Mouse (Mus musculus) embryonic stem cell, embryonic (primary cell): Measurements from ENCODE around the gene Ddx21.

Experiments
- CTCF ChIA-PET, 4 experiments: fragments of 300-600 bp in 2 of 4; fragments of 350-600 bp in 2 of 4; sonication (Branson Sonifier 250); formaldehyde crosslinking; loops; one replicate each; lab custom pipeline; 2022; ENCODE audit warnings: inconsistent platforms in 2 of 4; lab: Charles Lee
- POLR2A ChIA-PET, 4 experiments: fragments of 300-600 bp in 2 of 4; fragments of 350-600 bp in 2 of 4; sonication (Branson Sonifier 250); formaldehyde crosslinking; loops; one replicate each; lab custom pipeline; 2022; ENCODE audit warnings: antibody characterized with exemption in 4 of 4, inconsistent platforms in 1 of 4; lab: Charles Lee

Gene Ddx21

DNA sequence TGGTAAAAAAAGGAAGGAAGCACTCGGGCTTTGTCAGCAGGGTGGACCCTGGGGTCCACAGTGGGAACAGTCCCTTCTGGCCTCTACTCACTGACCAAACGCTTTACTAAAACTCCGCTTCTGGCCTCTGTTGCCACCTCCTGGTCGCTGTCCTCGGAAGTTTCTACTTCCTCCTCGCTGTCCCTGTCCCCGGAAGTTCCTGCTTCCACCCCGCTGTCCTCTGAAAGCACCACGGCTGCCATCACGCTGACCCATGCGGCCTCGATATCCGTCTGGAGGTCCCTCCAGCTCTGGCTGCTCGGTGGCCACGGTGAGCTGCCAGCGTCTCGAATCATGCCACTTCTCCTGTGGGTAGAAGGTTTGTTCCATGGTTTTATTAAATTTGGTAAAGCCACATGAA, 19.8 kb downstream of the Ddx21 start:
- ChIA-PET POLR2A (interaction anchor here in 2 of 4 experiments (0.6 to 19.6 kb wide), 3 partner anchors 16 to 40 kb away, joined by 3 to 344 read pairs (median 3); partner anchors contain the start of gene Ddx21 (in 1 of the 2)), CTCF (interaction anchor here in 1 of 4 experiments (0.5 kb wide), 1 partner anchor 800 kb away, joined by 3 read pairs; no protein-coding TSS in a partner anchor)

DNA sequence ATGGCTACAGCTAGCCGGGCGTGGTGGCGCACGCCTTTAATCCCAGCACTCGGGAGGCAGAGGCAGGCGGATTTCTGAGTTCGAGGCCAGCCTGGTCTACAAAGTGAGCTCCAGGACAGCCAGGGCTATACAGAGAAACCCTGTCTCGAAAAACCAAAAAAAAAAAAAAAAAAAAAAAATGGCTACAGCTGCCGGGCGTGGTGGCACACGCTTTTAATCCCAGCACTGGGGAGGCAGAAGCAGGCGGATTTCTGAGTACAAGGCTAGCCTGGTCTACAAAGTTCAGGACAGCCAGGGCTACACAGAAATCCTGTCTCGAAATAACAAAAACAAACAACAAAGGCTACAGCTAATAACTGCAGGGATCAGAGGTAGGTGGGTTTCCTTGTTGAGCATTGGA, 23.0 kb downstream of the Ddx21 start:
- CTCF ChIA-PET: interaction anchor here in 3 of 4 experiments (0.5 to 2.4 kb wide), 8 partner anchors 9 to 401 kb away, joined by 3 to 18 read pairs (median 4); partner anchors contain the start of gene Rufy2 (in 1 of the 3)
- POLR2A ChIA-PET: interaction anchor here in 3 of 4 experiments (0.7 to 19.6 kb wide), 22 partner anchors 9 to 759 kb away, joined by 3 to 344 read pairs (median 4); partner anchors contain the start of genes Ddx21 (in 2 of the 3), Vps26a (in 2 of the 3), Ccar1 (in 1 of the 3) and Ddx50 (in 1 of the 3)

DNA sequence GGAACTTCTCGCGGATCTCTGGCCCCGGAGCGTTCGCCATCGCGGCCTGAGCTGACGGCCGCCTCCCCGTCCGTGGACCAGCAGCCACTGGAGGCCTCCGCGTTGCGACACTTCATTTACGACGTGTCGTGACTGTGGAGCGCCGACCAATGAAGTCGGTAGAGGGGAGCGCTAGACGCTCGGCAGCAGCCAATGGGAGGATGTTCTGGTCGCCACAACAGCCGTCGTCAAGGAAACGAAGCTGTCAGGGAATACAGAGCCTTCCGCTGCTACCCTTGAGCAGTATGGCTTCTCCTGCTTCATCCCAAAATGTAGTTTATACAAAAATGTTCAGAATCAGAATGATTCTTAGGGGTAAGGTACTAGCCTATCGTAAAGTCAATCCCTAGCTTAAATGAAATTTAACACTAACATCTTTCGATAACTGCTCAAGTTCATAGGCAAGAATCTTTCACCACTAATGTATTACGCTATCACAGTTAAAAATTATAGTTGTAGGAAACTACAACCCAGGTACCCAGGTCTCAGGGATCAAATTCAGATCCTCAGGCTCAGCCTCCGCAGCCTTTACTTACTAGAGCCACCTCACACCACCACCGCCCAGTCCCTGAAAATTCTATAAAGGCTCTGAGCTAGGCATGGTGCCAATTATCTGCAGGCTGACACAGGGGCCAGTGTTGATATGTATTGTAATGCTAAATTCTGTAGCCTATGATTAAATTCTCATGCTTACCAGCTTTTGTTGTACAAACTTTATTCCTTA, 23.6 kb downstream of the Ddx21 start, which contains the start of gene Kif1bp:
Gene Kif1bp, minus strand, starts transcription at position 120 of the 763 bp plus-strand sequence.
- ChIA-PET POLR2A (interaction anchor here (0.6 to 19.6 kb wide), 36 partner anchors 8 to 760 kb away, joined by 3 to 344 read pairs (median 4); partner anchors contain the start of genes Vps26a (in 3 of the 4), Ddx21 (in 2 of the 4), Ccar1 (in 1 of the 4) and Ddx50 (in 1 of the 4)), CTCF (interaction anchor here (0.5 to 2.4 kb wide), 13 partner anchors 9 to 693 kb away, joined by 3 to 18 read pairs (median 3); partner anchors contain the start of gene Rufy2 (in 1 of the 4))

DNA sequence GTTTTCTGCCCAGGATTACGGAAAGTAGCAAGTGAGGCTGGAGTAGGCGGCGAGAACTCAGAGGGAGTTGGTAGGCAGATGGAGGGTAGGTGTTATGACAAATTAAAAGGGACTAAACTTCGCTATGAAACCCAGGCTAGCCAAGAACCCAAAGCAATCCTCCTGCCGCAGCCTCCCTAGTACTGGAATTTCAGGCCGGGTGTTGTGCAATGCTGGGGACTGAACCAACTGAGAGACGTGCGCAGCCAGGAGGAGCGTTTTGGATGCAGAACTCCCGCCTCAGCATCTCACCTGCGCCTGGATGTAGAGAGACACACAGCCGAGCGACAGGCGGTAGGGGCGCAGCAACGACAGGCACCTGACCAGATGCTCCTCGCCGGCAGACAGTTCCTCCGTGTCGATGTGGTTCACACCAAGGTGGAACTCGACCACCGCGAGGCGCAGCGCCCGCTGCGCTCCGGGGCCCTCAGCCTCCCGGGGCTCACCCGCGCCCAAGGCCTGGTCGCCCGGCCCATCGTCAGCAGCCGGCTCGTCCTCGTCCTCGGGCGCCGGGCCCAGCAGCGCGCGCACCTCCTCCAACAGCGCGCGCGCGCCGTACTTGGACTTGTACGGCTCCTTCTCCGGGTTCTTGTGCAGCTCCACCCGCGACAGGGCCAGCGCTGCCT, 24.3 kb downstream of the Ddx21 start:
- ChIA-PET POLR2A (interaction anchor here (0.7 to 19.6 kb wide), 29 partner anchors 8 to 760 kb away, joined by 3 to 344 read pairs (median 4); partner anchors contain the start of genes Vps26a (in 3 of the 4), Ddx21 (in 2 of the 4) and Ccar1 (in 1 of the 4)), CTCF (interaction anchor here (0.8 to 2.4 kb wide), 5 partner anchors 8 to 13 kb away, joined by 3 to 18 read pairs (median 3); no protein-coding TSS in a partner anchor)

DNA sequence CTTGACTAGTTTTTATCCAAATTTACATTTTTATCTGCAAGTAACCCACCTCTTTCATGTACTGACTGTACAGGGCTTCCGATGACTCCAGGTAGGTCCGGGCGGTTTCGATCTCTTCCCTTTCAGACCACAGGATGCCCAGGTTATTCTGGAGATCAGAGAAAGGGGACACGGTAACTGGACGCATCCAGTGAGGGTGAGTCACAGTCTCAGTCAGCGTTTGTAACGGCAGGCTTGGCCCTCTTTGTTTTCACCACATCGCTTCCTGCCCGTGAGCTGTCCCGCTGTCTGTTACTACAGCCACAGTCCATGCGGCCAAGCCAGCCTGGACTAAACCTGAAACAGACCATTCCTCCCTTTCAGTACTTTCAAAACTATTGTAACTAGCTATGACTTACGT, 27.1 kb downstream of the Ddx21 start:
- ChIA-PET POLR2A (interaction anchor here in 1 of 4 experiments (1.4 to 2.2 kb wide), 2 partner anchors 10 to 27 kb away, joined by 3 to 5 read pairs; partner anchors contain the start of gene Ddx21), CTCF (interaction anchor here in 1 of 4 experiments (0.6 kb wide), 1 partner anchor 88 kb away, joined by 4 read pairs; no protein-coding TSS in a partner anchor)

DNA sequence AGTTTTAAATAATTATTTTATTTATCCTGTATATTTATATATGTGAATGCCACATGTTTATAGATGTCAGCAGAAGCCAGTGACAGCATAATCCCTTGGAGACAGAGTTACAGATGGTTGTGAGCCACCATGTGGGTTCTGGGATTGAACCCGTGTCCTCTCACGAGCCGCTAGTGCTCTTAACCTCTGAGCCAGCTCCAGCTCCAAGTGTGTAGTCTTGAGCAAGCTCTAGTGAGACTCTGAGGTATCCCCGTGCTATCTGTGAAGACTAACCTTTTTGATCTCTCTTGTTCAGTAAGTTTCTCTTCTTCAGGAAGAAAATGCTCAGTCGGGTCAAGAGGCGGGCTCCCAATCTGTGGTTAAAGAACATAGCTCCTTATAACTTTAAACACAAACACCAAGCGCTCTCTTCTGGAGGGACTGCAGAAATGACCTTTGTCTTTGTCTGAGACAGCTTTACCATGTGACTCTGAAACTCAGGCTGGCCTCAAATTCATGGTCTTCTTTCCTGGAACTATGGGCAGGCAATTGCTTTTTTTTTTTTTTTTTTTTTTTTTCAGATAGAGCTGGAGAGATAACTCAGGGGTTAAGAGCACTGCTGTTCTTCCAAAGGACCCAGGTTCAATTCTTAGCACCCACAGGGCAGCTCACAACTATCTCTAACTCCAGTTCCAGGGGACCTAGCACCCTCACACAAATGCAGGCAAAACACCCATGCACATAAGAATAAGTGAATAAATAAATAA, 31.8 kb downstream of the Ddx21 start:
- CTCF ChIA-PET: interaction anchor here (0.5 to 2.8 kb wide), 14 partner anchors 8 to 412 kb away, joined by 3 to 14 read pairs (median 4); partner anchors contain the start of genes Kif1bp (in 1 of the 4) and Tacr2 (in 1 of the 4)
- POLR2A ChIA-PET: interaction anchor here in 3 of 4 experiments (0.6 to 2.9 kb wide), 25 partner anchors 8 to 554 kb away, joined by 3 to 15 read pairs (median 4); partner anchors contain the start of genes Vps26a (in 2 of the 3) and Kif1bp (in 1 of the 3)

DNA sequence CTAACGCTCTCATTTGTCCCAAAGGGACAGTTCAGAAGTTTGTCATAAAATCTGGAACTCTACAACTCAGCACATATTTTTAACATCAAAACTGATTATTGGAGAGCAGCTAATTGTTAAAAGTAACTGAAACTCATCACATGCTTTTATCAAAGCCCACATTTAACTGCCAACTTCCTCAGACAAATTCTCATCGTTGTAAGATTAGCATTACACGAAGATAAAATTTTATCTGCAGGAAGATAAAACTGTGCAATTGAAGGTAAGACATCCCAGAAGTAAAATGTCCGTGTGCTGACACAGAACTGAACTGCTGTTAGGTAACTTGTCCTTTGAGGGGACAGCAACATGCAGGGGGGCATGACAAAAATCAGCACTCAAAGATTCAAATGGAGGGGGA, 33.2 kb downstream of the Ddx21 start:
- POLR2A ChIA-PET: interaction anchor here in 3 of 4 experiments (0.7 to 2.9 kb wide), 9 partner anchors 8 to 156 kb away, joined by 3 to 11 read pairs (median 5); partner anchors contain the start of gene Vps26a (in 2 of the 3)
- CTCF ChIA-PET: interaction anchor here (0.6 to 1.5 kb wide), 8 partner anchors 18 to 739 kb away, joined by 3 to 10 read pairs (median 4); no protein-coding TSS in a partner anchor

DNA sequence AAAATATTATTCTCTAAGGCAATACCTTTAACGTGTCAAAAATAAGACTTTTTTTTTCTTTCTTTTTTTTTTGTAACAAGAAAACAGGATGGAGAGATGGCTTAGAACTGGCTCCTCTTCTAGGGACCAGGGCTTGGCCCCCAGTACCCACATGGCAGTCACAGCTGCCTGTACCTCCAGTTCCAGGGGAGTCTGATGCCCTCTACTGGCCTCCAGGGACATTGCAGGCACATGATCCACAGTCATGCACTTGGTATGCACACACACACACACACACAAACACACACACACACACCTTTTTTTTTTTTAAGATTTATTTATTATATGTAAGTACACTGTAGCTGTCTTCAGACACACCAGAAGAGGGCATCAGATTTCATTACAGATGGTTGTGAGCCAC, 44.3 kb downstream of the Ddx21 start:
- CTCF ChIA-PET: interaction anchor here (0.6 to 1.2 kb wide), 18 partner anchors 8 to 156 kb away, joined by 3 to 9 read pairs (median 3); no protein-coding TSS in a partner anchor
- POLR2A ChIA-PET: interaction anchor here in 2 of 4 experiments (0.7 to 2.2 kb wide), 8 partner anchors 11 to 72 kb away, joined by 3 to 5 read pairs (median 3); partner anchors contain the start of gene Kif1bp (in 1 of the 2)

DNA sequence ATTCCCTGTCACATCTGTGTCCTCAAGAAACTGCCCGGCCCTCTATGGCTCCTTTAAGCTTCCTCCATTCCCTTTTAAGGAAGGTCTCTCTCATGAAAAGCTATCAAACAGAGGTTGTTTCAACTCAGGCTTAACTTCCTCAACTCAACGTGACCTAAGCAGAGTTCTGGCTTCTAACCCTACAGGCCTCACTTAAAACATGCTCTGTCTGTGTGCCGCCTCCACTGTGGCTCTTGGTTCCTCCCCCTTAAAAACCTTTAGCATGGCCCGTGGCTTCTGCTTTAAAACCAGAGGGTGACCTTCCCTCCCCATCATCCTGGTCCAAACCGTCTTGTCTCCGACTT, 45.6 kb downstream of the Ddx21 start:
- POLR2A ChIA-PET: interaction anchor here in 2 of 4 experiments (1.1 to 1.5 kb wide), 5 partner anchors 10 to 69 kb away, joined by 3 to 5 read pairs (median 3); no protein-coding TSS in a partner anchor

DNA sequence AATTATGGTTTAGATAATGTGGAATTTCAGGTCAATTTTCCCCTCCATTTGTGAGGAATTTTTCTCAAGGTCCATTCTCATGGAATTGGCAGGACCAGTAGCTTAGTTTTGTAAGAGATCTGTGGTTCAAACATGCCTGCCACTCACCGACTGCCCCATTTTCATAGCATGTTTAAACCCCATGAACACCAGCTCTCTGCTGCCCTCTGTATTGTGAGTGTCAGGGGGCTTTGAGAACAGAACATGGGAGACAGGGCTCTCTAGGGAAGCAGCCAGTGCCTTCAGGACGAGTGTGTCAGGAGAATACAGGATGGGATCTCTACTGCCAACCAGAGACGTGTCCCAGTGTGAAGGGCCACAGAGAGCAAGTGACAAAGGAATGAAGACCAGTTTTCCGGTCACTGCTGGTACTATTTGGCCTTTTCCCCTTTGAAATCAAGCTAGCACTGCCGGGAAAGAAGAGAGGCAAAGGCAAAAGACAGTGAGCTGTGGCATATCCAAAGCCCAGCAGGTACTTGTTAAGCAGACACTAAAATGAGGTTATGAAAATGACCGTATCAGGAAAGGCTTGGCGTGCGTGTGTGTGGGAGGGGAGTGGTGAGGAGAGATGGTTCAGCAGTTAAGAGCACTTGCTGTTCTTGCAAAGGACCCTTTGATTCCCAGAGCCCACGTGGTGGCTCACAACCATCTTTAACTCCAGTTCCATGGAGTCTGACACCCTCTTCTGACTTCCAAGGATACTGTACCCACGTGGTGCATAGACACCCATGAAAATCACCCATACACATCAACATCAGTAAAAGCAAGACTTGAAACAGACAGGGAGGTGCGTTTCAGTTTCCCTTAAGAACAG, 46.1 kb downstream of the Ddx21 start:
- CTCF ChIA-PET: interaction anchor here (0.6 to 1.3 kb wide), 4 partner anchors 56 to 138 kb away, joined by 3 to 4 read pairs (median 3); no protein-coding TSS in a partner anchor
- POLR2A ChIA-PET: interaction anchor here in 2 of 4 experiments (1.1 to 1.5 kb wide), 3 partner anchors 9 to 56 kb away, joined by 3 read pairs; no protein-coding TSS in a partner anchor

More for the DNA sequence above, 45.6 kb downstream of the Ddx21 start:
- CTCF ChIA-PET: interaction anchor here in 3 of 4 experiments (0.7 to 1.3 kb wide), 4 partner anchors 56 to 57 kb away, joined by 3 to 6 read pairs (median 3); no protein-coding TSS in a partner anchor

DNA sequence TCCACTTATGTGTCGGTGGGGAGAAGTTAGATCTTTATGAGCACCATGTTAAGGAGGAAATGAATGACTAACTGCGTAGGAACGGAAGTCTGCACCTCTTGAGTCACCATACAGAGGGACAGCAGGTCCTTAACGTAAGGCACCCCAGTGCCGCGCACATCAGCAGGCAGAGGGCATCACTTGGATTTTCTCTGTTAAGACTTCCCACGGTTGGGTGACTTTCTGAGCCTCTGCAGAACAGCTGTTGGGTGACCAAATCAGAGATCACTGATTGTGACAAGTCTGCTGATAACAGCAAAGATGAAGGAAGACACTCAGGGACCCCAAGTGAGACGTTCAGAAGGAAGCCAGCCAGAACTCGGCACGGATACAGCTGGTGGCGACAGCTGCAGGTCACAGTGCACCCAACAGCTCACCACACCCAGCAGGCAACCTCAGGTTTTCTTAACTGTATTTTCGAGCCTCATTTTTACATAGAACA, 48.4 kb downstream of the Ddx21 start:
- POLR2A ChIA-PET: interaction anchor here in 2 of 4 experiments (0.8 to 2.0 kb wide), 5 partner anchors 22 to 67 kb away, joined by 3 to 7 read pairs (median 5); partner anchors contain the start of gene Vps26a (in 1 of the 2)
- CTCF ChIA-PET: interaction anchor here in 3 of 4 experiments (0.5 to 2.1 kb wide), 5 partner anchors 53 to 434 kb away, joined by 3 to 5 read pairs (median 3); no protein-coding TSS in a partner anchor

DNA sequence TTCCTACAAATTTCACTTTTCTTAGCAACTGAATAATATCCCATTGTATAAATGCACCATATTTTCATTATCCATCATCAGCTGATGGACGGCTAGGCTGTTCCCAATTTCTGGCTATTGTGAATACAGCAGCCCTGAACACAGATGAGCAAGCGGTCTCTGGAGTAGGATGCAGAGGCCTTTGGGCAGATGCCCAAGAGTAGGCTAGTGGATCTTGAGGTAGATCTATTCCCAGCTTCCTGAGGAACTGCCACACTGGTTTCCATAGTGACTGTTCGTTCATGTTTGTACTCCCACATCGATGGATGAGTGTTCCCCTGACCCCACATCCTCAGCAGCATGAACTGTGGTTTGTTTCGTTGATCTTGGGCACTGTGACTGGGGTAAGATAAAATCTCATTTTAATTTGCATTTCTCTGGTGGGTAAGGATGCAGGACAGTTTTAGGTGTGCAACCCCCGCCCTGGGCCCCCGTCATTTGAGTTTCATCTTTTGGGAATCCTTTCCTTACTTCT, 51.2 kb downstream of the Ddx21 start:
- CTCF ChIA-PET: interaction anchor here in 3 of 4 experiments (1.4 to 2.2 kb wide), 6 partner anchors 12 to 51 kb away, joined by 6 to 20 read pairs (median 6); no protein-coding TSS in a partner anchor
- POLR2A ChIA-PET: interaction anchor here in 2 of 4 experiments (1.0 to 1.7 kb wide), 4 partner anchors 8 to 51 kb away, joined by 3 to 8 read pairs (median 4); no protein-coding TSS in a partner anchor

DNA sequence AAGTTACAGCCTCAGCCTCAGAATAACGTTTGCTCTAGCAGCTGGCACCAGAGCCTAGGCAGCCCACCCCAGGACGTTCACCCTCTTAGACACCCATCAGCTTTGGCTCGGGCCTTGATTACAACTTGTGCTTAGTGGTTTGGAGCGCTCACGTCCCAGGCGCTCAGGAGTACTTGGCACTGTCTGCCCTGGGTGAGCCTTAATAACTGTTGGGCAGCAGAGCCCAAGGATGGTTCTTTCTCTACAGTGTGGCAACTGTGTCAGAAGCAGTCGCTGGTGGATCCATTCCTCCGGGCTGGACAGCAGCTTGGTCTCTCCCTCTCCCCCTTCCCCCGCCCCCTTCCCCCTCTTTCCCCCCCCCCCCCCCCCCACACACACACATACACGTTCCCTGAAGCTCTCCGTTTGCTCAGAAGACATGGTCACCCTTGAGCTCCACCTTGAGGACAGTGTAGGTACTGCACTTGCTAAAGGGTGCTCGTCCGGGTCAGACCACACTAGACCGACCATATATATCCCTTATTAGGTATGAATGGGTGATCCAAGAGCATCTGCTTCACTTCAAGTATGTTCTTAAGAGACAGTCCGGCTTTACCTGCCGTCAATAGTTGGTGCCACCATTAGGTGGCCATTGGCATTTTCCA, 52.4 kb downstream of the Ddx21 start:
- ChIA-PET CTCF (interaction anchor here (0.5 to 2.0 kb wide), 67 partner anchors 8 to 1215 kb away, joined by 3 to 25 read pairs (median 4); partner anchors contain the start of genes Srgn (in 2 of the 4), Ddx21 (in 1 of the 4), Ddx50 (in 1 of the 4) and Kif1bp (in 1 of the 4)), POLR2A (interaction anchor here in 3 of 4 experiments (0.5 to 1.7 kb wide), 20 partner anchors 9 to 632 kb away, joined by 3 to 15 read pairs (median 4); partner anchors contain the start of genes 4930507D05Rik (in 1 of the 3), Kif1bp (in 1 of the 3), Supv3l1 (in 1 of the 3) and Vps26a (in 1 of the 3))

DNA sequence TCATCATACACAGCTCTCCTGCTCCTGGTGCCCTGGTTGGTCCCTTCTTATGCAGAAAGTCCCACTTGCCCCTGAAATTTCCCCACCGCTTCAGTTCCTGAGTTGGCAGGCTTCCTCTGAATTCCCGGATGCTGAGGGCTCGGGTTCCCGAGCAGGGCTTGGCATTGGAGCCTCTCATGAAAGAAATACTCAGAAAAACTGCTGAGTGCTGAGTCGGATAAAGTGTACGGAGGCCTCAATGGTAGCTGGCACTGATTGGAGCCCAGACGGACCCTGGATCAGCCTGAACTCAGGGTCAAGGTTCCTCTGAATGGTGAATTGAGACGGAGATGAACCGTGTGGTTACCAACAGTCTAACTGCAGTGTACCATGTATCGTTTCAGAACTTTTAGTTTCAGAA, 55.6 kb downstream of the Ddx21 start:
- CTCF ChIA-PET: interaction anchor here in 3 of 4 experiments (0.6 to 1.5 kb wide), 4 partner anchors 45 to 247 kb away, joined by 3 to 5 read pairs (median 3); no protein-coding TSS in a partner anchor

More for the DNA sequence above, 55.6 kb downstream of the Ddx21 start:
- POLR2A ChIA-PET: interaction anchor here in 3 of 4 experiments (1.0 to 1.4 kb wide), 5 partner anchors 11 to 60 kb away, joined by 3 to 4 read pairs (median 3); partner anchors contain the start of gene Vps26a (in 1 of the 3)
